Mouse (Mus musculus): ENCODE data around the gene Spata46. TPM values are rescaled to one million over a fixed set of nuclear protein-coding genes. Genes with fewer than 3 reads are reported as not detected.

The Spata46 gene
- polyA plus RNA-seq, 1 experiment from 2014 or later: 1.2 TPM

DNA sequence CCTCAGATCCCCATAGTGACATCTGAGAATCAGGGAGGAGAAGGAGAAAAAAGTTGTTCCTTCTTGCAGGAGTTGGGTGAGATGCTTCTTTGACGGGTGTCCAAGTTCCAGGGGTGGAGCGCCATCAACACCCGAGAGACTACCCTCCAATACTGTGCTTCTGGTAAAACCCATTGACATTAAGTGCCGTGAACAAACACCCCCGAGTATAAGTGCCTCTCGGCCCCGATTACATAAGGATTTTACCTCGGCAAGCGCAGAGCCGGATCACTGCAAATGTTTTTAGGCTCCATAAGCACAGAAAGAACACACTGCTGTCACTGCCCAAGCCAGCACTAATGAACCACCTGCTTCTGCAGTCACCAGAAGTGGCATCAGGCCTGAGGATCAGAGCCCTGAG, 14.4 kb downstream of the Spata46 start:
- no peaks in the 10 kb centered on the region for H3K27me3 ChIP-seq (ENCODE audit: control insufficient read depth, insufficient read depth, low read length)
- no peak for DNase-seq (ENCODE audit: low spot score)
- no peak overlapping the region for H3K4me2 ChIP-seq (ENCODE audit: low read depth, severe bottlenecking)

DNA sequence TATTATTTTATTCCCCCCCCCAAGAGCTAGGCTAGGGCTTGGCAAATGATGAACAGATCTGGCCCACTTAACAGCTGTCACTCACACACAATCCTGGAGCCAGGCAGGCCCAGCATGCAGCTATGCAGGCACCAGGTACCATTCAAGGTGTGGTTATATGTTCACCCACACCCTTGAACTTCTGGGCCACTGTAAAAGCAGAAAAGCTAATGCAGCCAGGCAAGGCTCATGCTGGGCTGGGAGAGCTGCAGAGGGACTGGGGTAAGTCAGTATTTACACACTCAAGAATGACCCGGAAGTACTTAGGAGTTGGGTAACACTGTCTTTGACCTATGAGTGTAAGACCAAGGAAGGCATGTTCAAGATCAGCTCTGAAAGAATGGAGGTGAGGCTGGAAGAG, 15.7 kb downstream of the Spata46 start:
- Histone ChIP-seq H3K9me3 (ENCODE audit: control insufficient read depth, low read length) (no peaks in the 10 kb centered on the region), H3K4me3 (ENCODE audit: low read depth, low read length) (no peak overlapping the region), H3K27me3 (ENCODE audit: control insufficient read depth, insufficient read depth, low read length) (no peaks in the 10 kb centered on the region), H3K36me3 (ENCODE audit: control insufficient read depth, insufficient read depth, low read length) (no peaks in the 10 kb centered on the region), H3K9ac (ENCODE audit: low read length) (no peak overlapping the region), H3K4me1 (ENCODE audit: control insufficient read depth, insufficient read depth, low read length) (no peaks in the 10 kb centered on the region), H3K27ac (replicated peaks; ENCODE audit: low read depth, low read length) (no peak overlapping the region), H3K4me2 (ENCODE audit: low read depth, severe bottlenecking) (no peak overlapping the region)
- ATAC-seq (ENCODE audit: insufficient number of reproducible peaks, low FRiP score, low TSS enrichment, low read depth) (no peak), DNase-seq (ENCODE audit: low spot score) (no peak)
- 100% methylated on average over 1 of the region's 1 CpGs for WGBS

More for the DNA sequence above, 14.4 kb downstream of the Spata46 start:
- ATAC-seq (ENCODE audit: insufficient number of reproducible peaks, low FRiP score, low TSS enrichment, low read depth): no peak
- Histone ChIP-seq H3K4me3 (ENCODE audit: low read depth, low read length) (no peak overlapping the region), H3K4me1 (ENCODE audit: control insufficient read depth, insufficient read depth, low read length) (no peaks in the 10 kb centered on the region), H3K9ac (ENCODE audit: low read length) (no peak overlapping the region), H3K36me3 (ENCODE audit: control insufficient read depth, insufficient read depth, low read length) (no peaks in the 10 kb centered on the region), H3K27ac (replicated peaks; ENCODE audit: low read depth, low read length) (no peak overlapping the region), H3K9me3 (ENCODE audit: control insufficient read depth, low read length) (no peaks in the 10 kb centered on the region)
- 87% methylated on average over 10 of the region's 10 CpGs for WGBS

DNA sequence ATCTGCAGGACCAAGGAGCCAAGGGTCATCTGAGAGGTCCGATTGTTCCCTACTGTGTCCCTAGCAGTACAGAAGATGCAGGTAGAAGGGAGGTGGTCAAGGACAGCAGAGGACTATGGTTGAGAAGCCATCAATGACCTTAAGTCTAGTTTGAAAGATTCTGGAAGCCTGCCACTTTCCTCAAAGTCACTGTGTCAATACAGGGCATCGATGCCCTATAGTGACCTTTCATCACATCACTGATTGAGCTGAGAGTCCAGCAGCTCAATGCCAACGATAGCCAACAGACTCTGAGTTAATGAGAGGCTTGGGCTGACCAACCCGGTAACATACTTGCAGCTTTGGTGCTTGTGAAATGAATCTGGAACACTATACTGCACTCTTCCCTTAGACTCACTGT, 16.7 kb downstream of the Spata46 start:
- DNase-seq (ENCODE audit: low spot score): no peak
- H3K4me1 ChIP-seq (ENCODE audit: control insufficient read depth, insufficient read depth, low read length): no peaks in the 10 kb centered on the region
- H3K9ac ChIP-seq (ENCODE audit: low read length): no peak overlapping the region
- ATAC-seq (ENCODE audit: insufficient number of reproducible peaks, low FRiP score, low TSS enrichment, low read depth): no peak
- no peak overlapping the region for H3K27ac ChIP-seq (replicated peaks; ENCODE audit: low read depth, low read length)
- H3K4me2 ChIP-seq (ENCODE audit: low read depth, severe bottlenecking): no peak overlapping the region
- H3K27me3 ChIP-seq (ENCODE audit: control insufficient read depth, insufficient read depth, low read length): no peaks in the 10 kb centered on the region
- WGBS: 91% methylated on average over 4 of the region's 4 CpGs
- no peaks in the 10 kb centered on the region for H3K36me3 ChIP-seq (ENCODE audit: control insufficient read depth, insufficient read depth, low read length)
- H3K4me3 ChIP-seq (ENCODE audit: low read depth, low read length): no peak overlapping the region
- no peaks in the 10 kb centered on the region for H3K9me3 ChIP-seq (ENCODE audit: control insufficient read depth, low read length)

DNA sequence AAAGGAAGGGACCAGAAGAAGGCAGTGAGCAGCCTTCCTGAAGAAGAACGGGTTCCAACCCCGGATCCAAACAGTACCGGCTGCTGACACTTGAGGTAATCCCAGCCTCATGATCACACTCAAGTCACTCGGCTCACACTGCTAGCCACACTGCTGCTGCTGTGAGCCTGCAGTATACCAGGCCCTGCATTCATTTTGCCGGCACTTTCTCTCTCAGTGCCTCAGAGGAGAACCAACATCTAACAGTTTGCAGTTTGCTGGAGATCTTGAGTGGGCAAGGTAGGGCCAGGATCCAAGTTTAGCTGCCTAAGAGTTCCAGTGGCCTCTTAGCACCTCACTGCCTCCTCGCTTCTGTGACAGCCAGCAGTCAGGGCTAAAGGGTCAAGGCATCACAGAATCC, 23.3 kb downstream of the Spata46 start:
- DNase-seq (ENCODE audit: low spot score) (no peak), ATAC-seq (ENCODE audit: insufficient number of reproducible peaks, low FRiP score, low TSS enrichment, low read depth) (no peak)
- H3K27me3 ChIP-seq (ENCODE audit: control insufficient read depth, insufficient read depth, low read length): no peaks in the 10 kb centered on the region
- H3K9me3 ChIP-seq (ENCODE audit: control insufficient read depth, low read length): no peaks in the 10 kb centered on the region
- H3K4me1 ChIP-seq (ENCODE audit: control insufficient read depth, insufficient read depth, low read length): no peaks in the 10 kb centered on the region
- H3K4me3 ChIP-seq (ENCODE audit: low read depth, low read length): no peak overlapping the region
- WGBS: 68% methylated on average over 6 of the region's 6 CpGs
- no peak overlapping the region for H3K9ac ChIP-seq (ENCODE audit: low read length)
- H3K36me3 ChIP-seq (ENCODE audit: control insufficient read depth, insufficient read depth, low read length): no peaks in the 10 kb centered on the region
- H3K4me2 ChIP-seq (ENCODE audit: low read depth, severe bottlenecking): no peak overlapping the region
- H3K27ac ChIP-seq (replicated peaks; ENCODE audit: low read depth, low read length): no peak overlapping the region

DNA sequence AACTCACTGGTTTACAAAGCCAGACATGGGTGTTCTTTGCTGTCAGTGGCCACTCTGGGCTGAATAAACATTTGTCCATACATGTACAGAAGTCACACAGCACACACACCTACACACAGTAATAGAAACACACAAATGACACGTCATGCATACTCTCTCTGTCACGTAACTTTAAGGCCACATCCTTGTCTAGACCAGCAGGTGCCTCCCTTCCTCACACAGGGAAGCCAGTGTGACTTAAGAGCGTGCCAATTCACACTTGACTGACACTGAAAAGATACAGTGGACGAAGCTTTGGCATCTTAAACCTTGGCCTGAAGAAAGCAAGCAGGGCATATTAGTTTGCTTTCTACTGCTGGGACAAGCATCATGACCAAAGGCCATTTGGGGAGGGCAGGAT, 24.2 kb downstream of the Spata46 start:
- no peaks in the 10 kb centered on the region for H3K4me1 ChIP-seq (ENCODE audit: control insufficient read depth, insufficient read depth, low read length)
- DNase-seq (ENCODE audit: low spot score): no peak
- no peaks in the 10 kb centered on the region for H3K27me3 ChIP-seq (ENCODE audit: control insufficient read depth, insufficient read depth, low read length)
- H3K27ac ChIP-seq (replicated peaks; ENCODE audit: low read depth, low read length): no peak overlapping the region
- WGBS: 86% methylated on average over 4 of the region's 4 CpGs
- H3K9ac ChIP-seq (ENCODE audit: low read length): no peak overlapping the region
- no peaks in the 10 kb centered on the region for H3K36me3 ChIP-seq (ENCODE audit: control insufficient read depth, insufficient read depth, low read length)
- ATAC-seq (ENCODE audit: insufficient number of reproducible peaks, low FRiP score, low TSS enrichment, low read depth): no peak
- H3K4me3 ChIP-seq (ENCODE audit: low read depth, low read length): no peak overlapping the region
- H3K9me3 ChIP-seq (ENCODE audit: control insufficient read depth, low read length): no peaks in the 10 kb centered on the region
- H3K4me2 ChIP-seq (ENCODE audit: low read depth, severe bottlenecking): no peak overlapping the region

DNA sequence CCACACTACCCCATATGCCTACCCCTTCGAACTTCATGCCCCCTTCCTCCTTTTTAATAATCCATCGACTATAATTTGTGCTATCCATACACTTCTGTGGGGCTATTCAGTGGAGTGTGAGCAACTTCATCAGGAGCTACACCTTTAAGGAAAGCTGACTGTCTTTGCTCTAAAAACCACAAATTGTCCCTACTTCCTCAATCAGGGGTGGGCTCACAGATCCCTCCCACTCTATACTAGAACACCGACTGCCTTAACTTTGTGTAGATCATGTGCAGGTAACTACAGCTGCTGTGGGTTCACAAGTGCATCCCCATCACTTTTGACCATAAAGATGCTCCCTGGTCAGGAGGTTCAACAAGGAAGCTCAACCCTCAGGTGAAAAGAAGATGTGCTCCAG, 31.3 kb downstream of the Spata46 start:
- ATAC-seq (ENCODE audit: insufficient number of reproducible peaks, low FRiP score, low TSS enrichment, low read depth): no peak
- no peaks in the 10 kb centered on the region for H3K27me3 ChIP-seq (ENCODE audit: control insufficient read depth, insufficient read depth, low read length)
- 87% methylated on average over 3 of the region's 3 CpGs for WGBS

DNA sequence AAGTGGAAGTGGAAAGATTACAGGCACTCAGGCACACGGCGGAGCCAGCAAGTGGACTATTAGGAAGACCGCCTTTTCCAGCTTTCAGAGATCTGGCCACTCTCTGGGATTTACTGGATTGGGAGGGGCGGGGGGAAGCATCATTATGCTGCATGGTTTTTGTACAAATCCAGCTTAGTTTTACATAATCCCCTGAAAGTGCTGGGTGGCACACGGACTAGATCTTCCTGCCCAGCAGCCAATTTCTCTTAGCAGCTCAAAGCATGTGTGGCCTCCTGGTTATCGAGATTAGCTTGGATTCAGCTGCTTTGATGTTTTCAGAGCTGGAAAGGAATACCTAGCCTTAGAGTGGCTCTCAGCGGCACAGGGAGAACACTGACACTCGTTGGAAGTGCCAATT, 34.5 kb downstream of the Spata46 start:
- Histone ChIP-seq H3K9me3 (ENCODE audit: control insufficient read depth, low read length) (no peaks in the 10 kb centered on the region), H3K36me3 (ENCODE audit: control insufficient read depth, insufficient read depth, low read length) (no peaks in the 10 kb centered on the region), H3K9ac (ENCODE audit: low read length) (no peak overlapping the region), H3K27ac (replicated peaks; ENCODE audit: low read depth, low read length) (no peak overlapping the region), H3K27me3 (ENCODE audit: control insufficient read depth, insufficient read depth, low read length) (no peaks in the 10 kb centered on the region), H3K4me1 (ENCODE audit: control insufficient read depth, insufficient read depth, low read length) (no peaks in the 10 kb centered on the region), H3K4me2 (ENCODE audit: low read depth, severe bottlenecking) (no peak overlapping the region), H3K4me3 (ENCODE audit: low read depth, low read length) (no peak overlapping the region)
- DNase-seq (ENCODE audit: low spot score) (no peak), ATAC-seq (ENCODE audit: insufficient number of reproducible peaks, low FRiP score, low TSS enrichment, low read depth) (no peak)
- 72% methylated on average over 8 of the region's 8 CpGs for WGBS

More for the DNA sequence above, 31.3 kb downstream of the Spata46 start:
- H3K9ac ChIP-seq (ENCODE audit: low read length): no peak overlapping the region
- no peak overlapping the region for H3K4me3 ChIP-seq (ENCODE audit: low read depth, low read length)
- DNase-seq (ENCODE audit: low spot score): no peak
- no peak overlapping the region for H3K4me2 ChIP-seq (ENCODE audit: low read depth, severe bottlenecking)
- no peak overlapping the region for H3K27ac ChIP-seq (replicated peaks; ENCODE audit: low read depth, low read length)
- no peaks in the 10 kb centered on the region for H3K9me3 ChIP-seq (ENCODE audit: control insufficient read depth, low read length)
- H3K4me1 ChIP-seq (ENCODE audit: control insufficient read depth, insufficient read depth, low read length): no peaks in the 10 kb centered on the region
- no peaks in the 10 kb centered on the region for H3K36me3 ChIP-seq (ENCODE audit: control insufficient read depth, insufficient read depth, low read length)

DNA sequence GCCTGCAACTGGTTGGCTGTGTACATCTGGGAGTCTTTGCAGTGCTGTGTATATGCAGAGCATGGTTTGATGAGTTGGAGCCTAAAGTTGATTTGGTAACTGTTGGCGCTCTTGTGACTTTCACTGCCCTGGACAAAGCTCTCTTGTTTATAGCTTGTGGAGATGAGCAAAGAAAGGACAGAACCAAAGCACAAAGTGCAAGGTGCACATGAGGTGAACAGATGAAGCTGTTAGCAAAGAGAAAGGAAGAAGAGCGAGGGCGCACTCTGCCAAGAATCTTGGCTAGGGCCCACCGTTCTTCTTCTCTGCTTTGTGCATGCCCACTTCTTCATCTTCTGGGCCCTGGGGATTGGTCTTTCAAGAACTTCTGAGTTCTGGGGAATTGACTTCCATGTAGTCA, 35.3 kb downstream of the Spata46 start:
- Histone ChIP-seq H3K4me1 (ENCODE audit: control insufficient read depth, insufficient read depth, low read length) (no peaks in the 10 kb centered on the region), H3K9ac (ENCODE audit: low read length) (no peak overlapping the region), H3K4me2 (ENCODE audit: low read depth, severe bottlenecking) (no peak overlapping the region), H3K27ac (replicated peaks; ENCODE audit: low read depth, low read length) (no peak overlapping the region), H3K9me3 (ENCODE audit: control insufficient read depth, low read length) (no peaks in the 10 kb centered on the region), H3K36me3 (ENCODE audit: control insufficient read depth, insufficient read depth, low read length) (no peaks in the 10 kb centered on the region), H3K4me3 (ENCODE audit: low read depth, low read length) (no peak overlapping the region), H3K27me3 (ENCODE audit: control insufficient read depth, insufficient read depth, low read length) (no peaks in the 10 kb centered on the region)
- ATAC-seq (ENCODE audit: insufficient number of reproducible peaks, low FRiP score, low TSS enrichment, low read depth) (no peak), DNase-seq (ENCODE audit: low spot score) (no peak)
- 98% methylated on average over 4 of the region's 4 CpGs for WGBS

DNA sequence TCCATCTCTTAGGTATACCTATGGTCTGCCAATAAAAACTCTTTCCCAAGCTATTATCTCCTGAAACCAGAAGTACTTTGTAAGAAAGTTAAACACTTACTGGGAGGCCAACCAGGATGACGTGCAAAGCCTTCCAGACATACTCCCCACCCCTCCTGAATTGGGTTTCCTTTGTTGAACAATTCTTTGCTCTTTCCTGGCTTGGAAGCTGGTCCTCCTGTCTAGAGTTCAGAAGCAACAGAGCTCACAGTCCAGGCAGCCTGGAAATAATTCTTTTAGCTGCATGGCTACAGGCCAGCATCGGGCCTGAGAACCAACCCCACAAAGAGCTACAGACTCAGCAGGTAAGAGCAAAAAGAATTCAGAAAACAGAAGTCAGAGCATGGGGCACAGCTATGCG, 37.7 kb downstream of the Spata46 start:
- Histone ChIP-seq H3K4me3 (ENCODE audit: low read depth, low read length) (no peak overlapping the region), H3K9ac (ENCODE audit: low read length) (no peak overlapping the region), H3K9me3 (ENCODE audit: control insufficient read depth, low read length) (no peaks in the 10 kb centered on the region), H3K36me3 (ENCODE audit: control insufficient read depth, insufficient read depth, low read length) (no peaks in the 10 kb centered on the region), H3K4me1 (ENCODE audit: control insufficient read depth, insufficient read depth, low read length) (no peaks in the 10 kb centered on the region), H3K27me3 (ENCODE audit: control insufficient read depth, insufficient read depth, low read length) (no peaks in the 10 kb centered on the region), H3K27ac (replicated peaks; ENCODE audit: low read depth, low read length) (no peak overlapping the region), H3K4me2 (ENCODE audit: low read depth, severe bottlenecking) (no peak overlapping the region)
- ATAC-seq (ENCODE audit: insufficient number of reproducible peaks, low FRiP score, low TSS enrichment, low read depth): no peak
- 80% methylated on average over 3 of the region's 3 CpGs for WGBS
- no peak for DNase-seq (ENCODE audit: low spot score)
